Mouse (Mus musculus): Measurements from ENCODE around the gene Clns1a.

Gene Clns1a

GRCm38 (mm10) chr7:97765181-97765962, 68.9 kb downstream of the Clns1a start:
- H3K27me3 ChIP-seq (ENCODE audit: insufficient read depth, low read length): no peaks in the 10 kb centered on the region
- H3K9me3 ChIP-seq (ENCODE audit: low read length): peaks cover 2% of the 10 kb centered on the region; the same call in 1 of the 2 replicates
- peaks cover 21% of the 10 kb centered on the region for H3K4me1 ChIP-seq (replicated peaks; ENCODE audit: low read depth, low read length)
- no peak overlapping the region for H3K4me3 ChIP-seq (replicated peaks; ENCODE audit: low read length)
- no peak for TF ChIP-seq POU5F1 (IDR thresholded peaks at IDR 0.05; ENCODE audit: borderline replicate concordance, low read length)
- TF ChIP-seq NANOG (IDR thresholded peaks at IDR 0.05; ENCODE audit: borderline replicate concordance, low read length): no peak
- no peaks in the 10 kb centered on the region for H3K36me3 ChIP-seq (ENCODE audit: insufficient read depth, low read length)

GRCm38 (mm10) chr7:97765963-97766347, 69.5 kb downstream of the Clns1a start:
- no peak for TF ChIP-seq POU5F1 (IDR thresholded peaks at IDR 0.05; ENCODE audit: borderline replicate concordance, low read length)
- no peak for TF ChIP-seq CTCF (conservative IDR thresholded peaks at IDR 0.05; ENCODE audit: low read length)
- no peak for TF ChIP-seq NANOG (IDR thresholded peaks at IDR 0.05; ENCODE audit: borderline replicate concordance, low read length)
- no peaks in the 10 kb centered on the region for H3K36me3 ChIP-seq (ENCODE audit: insufficient read depth, low read length)
- H3K4me1 ChIP-seq (replicated peaks; ENCODE audit: low read depth, low read length): peaks cover 21% of the 10 kb centered on the region
- H3K27me3 ChIP-seq (ENCODE audit: insufficient read depth, low read length): no peaks in the 10 kb centered on the region
- H3K9me3 ChIP-seq (ENCODE audit: low read length): peaks cover 2% of the 10 kb centered on the region; the same call in 1 of the 2 replicates
- H3K4me3 ChIP-seq (replicated peaks; ENCODE audit: low read length): no peak overlapping the region

- no peak for TF ChIP-seq NANOG (IDR thresholded peaks at IDR 0.05; ENCODE audit: borderline replicate concordance, low read length)
- no peak for TF ChIP-seq POU5F1 (IDR thresholded peaks at IDR 0.05; ENCODE audit: borderline replicate concordance, low read length)
- no peak for TF ChIP-seq CTCF (conservative IDR thresholded peaks at IDR 0.05; ENCODE audit: low read length)
- Histone ChIP-seq H3K9me3 (ENCODE audit: low read length) (peaks cover 2% of the 10 kb centered on the region; the same call in 1 of the 2 replicates), H3K36me3 (ENCODE audit: insufficient read depth, low read length) (no peaks in the 10 kb centered on the region), H3K4me1 (replicated peaks; ENCODE audit: low read depth, low read length) (peaks cover 21% of the 10 kb centered on the region), H3K27me3 (ENCODE audit: insufficient read depth, low read length) (no peaks in the 10 kb centered on the region), H3K4me3 (replicated peaks; ENCODE audit: low read length) (no peak overlapping the region)
Measured at GRCm38 (mm10) chr7:97766406-97767166, 70.2 kb downstream of the Clns1a start.

DNA sequence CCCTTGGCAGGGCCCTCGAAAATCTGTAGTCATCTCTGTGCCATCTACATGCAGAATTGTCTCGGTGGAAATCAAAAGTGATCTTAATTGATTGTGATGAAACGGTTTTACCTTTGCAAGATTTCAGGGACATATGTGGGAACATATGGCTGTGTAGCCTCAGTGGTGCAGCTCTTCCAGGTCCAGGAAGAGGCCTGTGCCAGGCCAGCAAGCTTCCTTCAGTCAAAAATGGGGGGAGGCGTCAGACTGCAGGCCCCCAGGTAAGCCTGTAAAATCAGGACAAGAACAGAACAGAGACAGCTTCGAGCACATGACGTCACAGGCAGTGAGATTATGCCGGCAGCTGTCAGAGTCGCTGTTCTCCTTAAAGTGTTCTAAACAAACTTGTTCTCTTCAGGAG, 71.4 kb downstream of the Clns1a start:
- Histone ChIP-seq H3K4me3 (replicated peaks; ENCODE audit: low read length) (no peak overlapping the region), H3K4me1 (replicated peaks; ENCODE audit: low read depth, low read length) (peaks cover 21% of the 10 kb centered on the region), H3K27me3 (ENCODE audit: insufficient read depth, low read length) (no peaks in the 10 kb centered on the region), H3K36me3 (ENCODE audit: insufficient read depth, low read length) (no peaks in the 10 kb centered on the region), H3K9me3 (ENCODE audit: low read length) (peaks cover 2% of the 10 kb centered on the region; the same call in 1 of the 2 replicates)
- TF ChIP-seq CTCF (conservative IDR thresholded peaks at IDR 0.05; ENCODE audit: low read length) (no peak), POU5F1 (IDR thresholded peaks at IDR 0.05; ENCODE audit: borderline replicate concordance, low read length) (no peak), NANOG (IDR thresholded peaks at IDR 0.05; ENCODE audit: borderline replicate concordance, low read length) (no peak)

DNA sequence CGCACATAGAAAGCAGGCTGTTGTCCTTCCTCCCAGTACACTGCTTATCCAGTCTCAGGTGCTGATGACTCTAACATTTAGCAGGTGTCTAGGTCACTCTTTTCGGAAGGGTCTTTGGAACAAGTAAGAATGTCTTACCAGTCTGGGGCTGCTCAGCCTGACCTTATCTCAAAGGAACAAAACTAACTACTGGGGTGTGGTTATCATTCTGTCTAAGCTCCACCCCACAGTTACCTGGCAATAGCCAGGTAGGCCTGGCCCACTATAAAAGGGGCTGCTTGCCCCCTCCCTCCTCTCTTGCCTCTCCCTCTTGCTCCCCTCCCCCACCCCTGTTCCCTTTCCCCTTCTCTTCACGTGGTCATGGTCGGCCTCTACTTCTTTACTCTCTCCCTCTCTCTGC, 72.6 kb downstream of the Clns1a start:
- H3K4me3 ChIP-seq (replicated peaks; ENCODE audit: low read length): no peak overlapping the region
- H3K36me3 ChIP-seq (ENCODE audit: insufficient read depth, low read length): no peaks in the 10 kb centered on the region
- H3K9me3 ChIP-seq (ENCODE audit: low read length): peaks cover 2% of the 10 kb centered on the region; the same call in 1 of the 2 replicates
- peaks cover 21% of the 10 kb centered on the region for H3K4me1 ChIP-seq (replicated peaks; ENCODE audit: low read depth, low read length)
- TF ChIP-seq POU5F1 (IDR thresholded peaks at IDR 0.05; ENCODE audit: borderline replicate concordance, low read length) (no peak), CTCF (conservative IDR thresholded peaks at IDR 0.05; ENCODE audit: low read length) (no peak), NANOG (IDR thresholded peaks at IDR 0.05; ENCODE audit: borderline replicate concordance, low read length) (no peak)
- no peaks in the 10 kb centered on the region for H3K27me3 ChIP-seq (ENCODE audit: insufficient read depth, low read length)

Data from E14TG2a.4 (cell line).